Mouse (Mus musculus) thymus, postnatal 25 days (tissue): ENCODE measurements around the gene Tmem259.
"Not testable (repeated sequence)": the region's sequence is repeated elsewhere in the genome, so short reads cannot be mapped to it uniquely, and the experiment has no call there.

Experiments
- DNase-seq: peaks from one replicate; pipeline ENCODE4 v3.0.0; 2022

Tmem259 gene

DNA sequence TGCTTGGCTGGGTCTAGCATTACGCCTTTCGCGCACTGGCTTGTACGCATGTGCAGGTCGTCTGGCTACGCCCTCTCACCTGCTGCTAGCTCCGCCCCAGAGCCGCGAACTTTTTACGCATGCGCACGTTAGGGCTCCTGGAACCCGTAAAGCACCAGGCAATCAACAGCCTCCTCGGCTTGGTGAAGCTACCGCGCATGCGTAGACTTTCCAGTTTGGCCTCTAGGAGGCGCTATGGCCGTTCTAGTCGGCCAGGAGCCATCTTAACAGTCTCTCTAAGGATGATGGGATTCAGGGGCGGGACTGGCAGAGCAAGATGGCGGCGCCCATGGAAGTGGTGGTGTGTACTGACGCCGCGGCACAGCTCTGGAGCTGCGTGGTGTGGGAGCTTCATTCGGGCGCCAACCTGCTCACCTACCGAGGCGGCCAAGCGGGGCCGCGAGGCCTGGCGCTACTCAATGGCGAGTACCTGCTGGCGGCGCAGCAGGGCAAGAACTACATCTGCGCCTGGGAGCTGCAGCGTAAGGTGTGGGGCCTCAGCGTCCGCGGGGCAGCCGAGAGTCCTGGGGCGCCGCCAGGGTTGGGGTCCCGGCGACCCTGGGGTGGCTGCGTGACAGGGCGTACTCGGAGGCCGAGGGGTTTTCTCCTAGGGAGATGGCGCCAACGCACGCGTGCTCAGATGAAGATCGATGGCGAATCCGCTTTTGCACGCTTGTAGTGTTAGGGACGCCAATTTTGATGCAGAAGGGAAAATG is 24.1 kb downstream of the Tmem259 start, which contains the start of gene Wdr18:
Wdr18 (plus strand) TSS at position 306 of the 755 bp plus-strand sequence.
- DNase-seq: peak; percentile 100

GRCm38 (mm10) chr10:79959412-79959811 is 24.7 kb downstream of the Tmem259 start:
- DNase-seq: not testable (repeated sequence)

- DNase-seq: peak; percentile 88
Measured at GRCm38 (mm10) chr10:79958140-79958816, 25.9 kb downstream of the Tmem259 start.

DNA sequence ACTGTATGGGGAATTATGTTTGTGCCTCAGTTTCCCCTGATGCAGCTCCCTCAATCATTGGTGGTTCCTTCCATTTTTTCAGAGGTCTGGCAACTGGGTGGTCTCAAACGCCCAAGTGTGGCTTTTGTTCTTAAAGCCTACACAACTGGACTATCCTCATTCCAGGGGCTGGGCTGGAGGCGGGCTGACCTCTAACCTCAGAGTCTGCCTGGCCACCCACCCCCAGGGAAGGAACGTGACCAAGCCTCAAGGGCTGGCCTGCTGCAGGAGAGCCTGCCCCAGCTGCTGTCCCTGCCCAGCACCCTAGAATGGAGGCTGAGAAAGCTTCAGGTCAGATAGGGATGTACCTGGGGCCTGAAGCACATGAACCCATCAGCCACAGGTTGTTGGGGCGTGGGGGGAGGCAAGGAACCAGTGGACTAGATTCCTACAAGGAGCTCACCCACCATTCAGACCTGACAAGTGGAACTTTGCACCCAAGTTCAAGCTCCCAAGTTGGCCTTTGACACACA is 27.4 kb downstream of the Tmem259 start:
- no peak for DNase-seq

DNA sequence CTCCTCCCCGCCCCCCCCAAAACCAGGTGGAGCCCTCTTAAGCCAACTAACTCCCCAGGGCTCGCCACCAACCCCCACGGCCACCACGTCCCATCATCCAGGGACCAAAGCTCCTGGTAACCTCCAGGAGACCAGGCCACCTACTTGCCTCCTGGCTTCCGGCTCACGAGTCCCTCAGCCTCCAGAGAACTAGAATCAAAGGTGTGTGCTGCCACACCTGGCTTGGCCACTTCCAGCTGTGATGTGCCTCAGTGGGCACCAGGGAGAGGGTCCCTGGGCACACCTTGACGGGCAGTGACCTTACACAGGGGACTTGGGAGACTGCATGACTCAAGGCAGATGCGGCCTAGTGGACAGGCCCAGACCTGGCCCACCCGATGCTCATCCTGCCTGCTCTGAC is 28.4 kb downstream of the Tmem259 start:
- no peak for DNase-seq

GRCm38 (mm10) chr10:79953946-79954345 is 30.2 kb downstream of the Tmem259 start:
- DNase-seq: peak; percentile 61

DNA sequence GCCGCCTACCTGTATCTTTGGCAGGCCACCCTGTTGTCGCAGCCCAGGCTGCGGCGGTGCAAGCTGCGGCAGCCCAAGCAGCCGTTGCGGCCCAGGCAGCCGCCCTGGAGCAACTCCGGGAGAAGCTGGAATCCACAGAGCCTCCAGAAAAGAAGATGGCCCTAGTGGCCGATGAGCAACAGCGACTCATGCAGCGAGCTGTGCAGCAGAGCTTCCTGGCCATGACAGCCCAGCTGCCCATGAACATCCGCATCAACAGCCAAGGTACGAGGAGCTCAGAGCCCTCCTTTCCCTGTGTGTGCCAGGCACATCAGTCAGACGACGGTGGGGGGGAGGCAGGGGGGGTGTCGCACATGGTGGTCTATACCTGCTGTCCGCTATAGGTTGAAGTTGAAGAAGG is 33.5 kb downstream of the Tmem259 start:
- DNase-seq: no peak

DNA sequence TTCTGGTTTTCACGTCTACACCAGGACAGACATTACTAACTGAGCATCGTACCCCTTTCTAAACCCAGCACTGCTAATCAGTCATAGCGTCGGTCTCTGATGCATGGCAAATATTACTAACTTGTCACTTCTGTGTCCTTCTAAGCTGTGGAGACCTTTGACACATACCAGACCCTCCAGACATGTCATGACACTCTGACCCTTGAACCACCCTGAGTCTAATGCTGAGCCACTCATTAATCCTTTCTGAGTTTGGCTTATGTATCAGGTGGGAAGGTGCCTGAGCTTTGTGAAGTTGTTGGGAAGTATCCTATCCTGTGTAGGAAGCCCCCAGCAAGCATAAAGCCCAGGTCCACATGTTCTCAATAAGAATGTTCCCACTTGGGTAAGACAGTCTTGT is 34.3 kb downstream of the Tmem259 start:
- DNase-seq: no peak

GRCm38 (mm10) chr10:79947502-79947901 is 36.6 kb downstream of the Tmem259 start:
- DNase-seq: no peak

DNA sequence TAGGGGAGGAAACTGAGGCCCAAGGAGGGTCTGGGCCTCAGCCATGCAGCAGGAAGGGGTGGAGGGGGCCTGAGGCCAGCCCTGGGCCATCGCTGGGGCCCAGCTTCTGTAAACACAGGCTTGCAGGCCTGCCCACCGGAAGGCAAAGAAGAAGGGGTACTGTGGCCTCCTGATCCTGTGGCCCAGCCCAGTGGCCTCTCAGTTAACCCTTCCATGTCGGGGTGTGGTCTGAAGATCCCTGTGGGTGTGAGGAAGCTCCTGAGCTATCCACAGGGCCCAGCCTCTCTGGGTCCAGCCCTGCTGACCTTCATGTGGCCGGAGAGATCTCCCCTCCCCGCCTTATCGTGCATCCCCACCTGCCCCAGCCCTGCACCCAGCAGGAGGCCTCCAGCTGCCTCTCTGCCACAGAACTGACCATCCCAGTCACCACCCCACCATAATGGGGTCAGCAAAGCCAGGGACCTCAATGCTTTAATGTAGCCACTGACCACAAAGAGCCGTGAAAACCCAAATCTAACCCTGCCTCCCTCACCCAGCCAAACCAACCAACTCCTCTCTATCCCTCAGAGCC is 37.3 kb downstream of the Tmem259 start:
- no peak for DNase-seq

GRCm38 (mm10) chr10:79945507-79946234 is 38.5 kb downstream of the Tmem259 start:
- no peak for DNase-seq

- DNase-seq: no peak
Measured at GRCm38 (mm10) chr10:79943471-79943901, 40.6 kb downstream of the Tmem259 start.

- no peak for DNase-seq
Measured at GRCm38 (mm10) chr10:79942988-79943387, 41.1 kb downstream of the Tmem259 start.

GRCm38 (mm10) chr10:79940749-79941148 is 43.4 kb downstream of the Tmem259 start:
- DNase-seq: no peak

DNA sequence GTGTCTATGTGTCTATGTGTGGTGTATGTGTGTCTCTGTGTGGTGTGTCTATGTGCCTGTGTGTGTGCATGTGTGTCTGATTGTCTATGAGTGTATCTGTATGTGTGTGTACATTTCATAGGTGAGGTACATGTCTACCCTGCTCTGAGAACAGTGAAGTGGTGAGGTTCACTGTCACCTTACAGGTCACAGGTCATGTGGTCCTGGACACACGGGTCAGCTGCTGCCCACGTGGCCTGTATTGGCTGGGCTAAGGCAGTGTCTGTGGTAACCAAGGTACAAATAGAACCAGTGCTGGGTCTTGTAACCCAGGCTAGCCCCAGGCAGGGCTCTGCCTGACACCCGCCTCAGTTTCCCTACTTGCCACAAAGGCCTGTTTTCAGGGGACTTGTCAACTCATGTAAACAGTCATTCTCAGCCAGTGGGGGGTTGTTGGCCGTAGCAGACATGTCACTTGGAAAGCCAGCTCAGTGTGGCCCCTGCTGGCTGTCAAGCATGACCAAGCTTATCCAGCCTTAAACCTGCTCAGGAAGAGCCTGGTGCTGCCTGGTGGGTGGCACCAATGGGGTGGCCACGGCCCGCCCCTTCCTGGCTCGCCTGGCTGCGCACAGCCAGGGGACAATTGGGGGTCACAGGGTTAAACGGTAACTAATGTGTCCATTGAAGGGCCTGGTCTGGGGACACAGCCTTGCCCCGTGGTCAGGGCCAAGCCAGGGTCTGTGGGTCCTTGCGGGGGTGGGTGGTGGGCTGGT is 46.2 kb downstream of the Tmem259 start:
- DNase-seq: no peak

DNA sequence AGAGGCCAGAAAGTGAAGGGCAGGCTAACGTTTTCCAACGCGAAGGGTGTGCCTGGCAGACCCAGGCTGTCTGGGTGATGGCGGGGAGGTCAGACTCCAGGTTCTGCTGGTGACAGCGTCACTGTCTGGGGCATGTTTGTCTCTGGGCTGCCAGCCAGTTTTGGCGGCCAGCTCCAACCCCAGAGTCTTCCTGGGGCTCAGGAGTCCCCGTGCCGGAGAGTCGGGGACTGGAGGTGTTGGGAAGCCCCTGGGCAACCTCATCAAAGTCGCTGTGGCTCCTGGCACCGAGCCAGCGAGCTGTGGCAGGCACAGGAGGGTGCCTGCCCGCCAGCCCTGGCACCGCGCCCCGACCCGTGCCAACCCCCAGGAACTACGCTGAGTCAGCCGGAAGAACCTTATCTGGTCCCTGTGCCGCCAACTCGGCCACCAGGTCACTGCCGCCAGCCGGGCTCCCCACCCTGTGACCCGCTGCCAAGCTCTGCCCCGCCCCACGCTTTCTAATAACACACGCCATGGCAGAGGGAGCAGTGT is 47.2 kb downstream of the Tmem259 start:
- peak; percentile 66 for DNase-seq

DNA sequence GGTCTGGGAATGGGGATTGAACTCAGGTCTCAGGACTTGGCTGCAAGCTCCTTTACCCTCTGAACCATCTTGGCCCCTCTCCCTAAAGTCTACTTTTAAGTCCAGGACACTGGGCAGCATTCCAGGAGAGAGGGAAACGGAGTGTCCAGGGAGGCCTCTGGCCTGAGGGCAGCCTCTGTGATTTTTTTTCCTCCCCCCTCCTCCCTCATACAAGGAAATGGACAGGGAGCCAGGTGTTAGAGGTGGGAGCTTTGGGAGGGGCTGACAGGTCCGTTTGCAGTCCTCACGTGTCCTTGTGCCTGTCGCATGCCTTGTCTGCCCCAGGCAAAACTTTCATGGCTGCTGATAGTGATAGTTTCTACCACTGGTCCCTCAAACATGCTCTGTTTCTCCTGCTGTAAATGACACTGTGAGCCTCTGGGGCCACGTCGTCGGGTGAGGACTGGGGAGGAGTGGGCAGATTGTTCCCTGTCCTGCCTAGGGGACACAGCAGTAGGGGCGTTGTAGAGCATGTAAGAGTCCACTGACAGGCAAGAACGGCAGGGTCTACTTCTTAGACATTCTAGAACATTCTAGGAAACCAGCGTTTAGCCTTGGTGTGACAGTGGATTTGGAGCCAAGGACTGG is 47.7 kb downstream of the Tmem259 start:
- DNase-seq: no peak

- DNase-seq: no peak
Measured at GRCm38 (mm10) chr10:79934794-79935569, 49.1 kb downstream of the Tmem259 start.

DNA sequence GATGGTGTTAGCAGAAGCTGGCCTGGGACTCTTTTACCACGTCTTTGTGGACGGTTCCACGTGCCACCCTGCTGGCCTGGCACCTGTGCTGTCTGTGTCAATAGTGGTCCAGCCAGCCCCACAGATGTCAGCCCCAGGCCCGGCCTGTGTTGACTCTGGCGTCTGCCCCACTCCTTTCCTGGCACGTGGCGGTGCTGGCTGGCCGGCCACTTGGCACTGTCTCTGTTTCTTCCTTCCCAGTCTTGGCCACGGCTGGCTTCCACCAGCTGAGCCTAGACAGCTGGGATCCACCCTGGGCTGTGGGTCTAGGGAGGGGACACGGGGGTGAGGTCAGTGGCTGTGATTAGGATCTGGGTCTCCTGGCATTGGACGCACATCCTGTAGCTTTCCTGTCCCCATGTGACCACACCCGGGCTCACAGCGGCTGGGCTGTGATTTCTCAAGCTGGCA is 49.8 kb downstream of the Tmem259 start:
- DNase-seq: no peak

- DNase-seq: no peak
Measured at GRCm38 (mm10) chr10:79933861-79934260, 50.3 kb downstream of the Tmem259 start.
